Mouse (Mus musculus) retina, postnatal 7 days (tissue): ENCODE measurements around the gene Kcnd1.

Experiments used
- DNase-seq: peaks from one replicate; pipeline ENCODE4 v3.0.0-alpha.2; 2012; ENCODE audit warnings: low read depth, low spot score

Gene Kcnd1

GRCm38 (mm10) chrX:7854578-7854977 lies 32.5 kb downstream of the Kcnd1 start:
- DNase-seq, result no peak

GRCm38 (mm10) chrX:7859191-7859753 lies 37.2 kb downstream of the Kcnd1 start:
- no peak for DNase-seq

GRCm38 (mm10) chrX:7863181-7863580 lies 41.1 kb downstream of the Kcnd1 start:
- DNase-seq, result no peak

GRCm38 (mm10) chrX:7864551-7864950 lies 42.5 kb downstream of the Kcnd1 start:
- DNase-seq, result no peak

GRCm38 (mm10) chrX:7865343-7865742 lies 43.3 kb downstream of the Kcnd1 start:
- no peak for DNase-seq

- DNase-seq, result no peak
These were observed 43.7 kb downstream of the Kcnd1 start for GRCm38 (mm10) chrX:7865786-7866185.

GRCm38 (mm10) chrX:7867141-7867540 lies 45.1 kb downstream of the Kcnd1 start:
- no peak for DNase-seq

GRCm38 (mm10) chrX:7868506-7868905 lies 46.4 kb downstream of the Kcnd1 start:
- no peak for DNase-seq

GRCm38 (mm10) chrX:7869826-7870225 lies 47.7 kb downstream of the Kcnd1 start:
- no peak for DNase-seq

GRCm38 (mm10) chrX:7878007-7878419 lies 55.9 kb downstream of the Kcnd1 start, which contains the start of gene Pim2:
Gene Pim2, plus strand, starts transcription at chrX:7878262.
- peak; percentile 61 for DNase-seq

- no peak for DNase-seq
These were observed 56.4 kb downstream of the Kcnd1 start for GRCm38 (mm10) chrX:7878495-7878894.

- no peak for DNase-seq
These were observed 57.7 kb downstream of the Kcnd1 start for GRCm38 (mm10) chrX:7879819-7880218.

GRCm38 (mm10) chrX:7883841-7884567 lies 61.9 kb downstream of the Kcnd1 start, which contains the start of gene Slc35a2:
Gene Slc35a2, plus strand, starts transcription at chrX:7884028.
- DNase-seq, result peak; percentile 78
